12 mouse cellular contexts compared by ENCODE assay signal in genomic region chr14:24770015-24770977, GRCm38 (mm10).
A peak's percentile ranks its signal among the peaks of the same experiment; 100 is the strongest.
DNase-seq lines count a peak whose midpoint lies in the region; ATAC-seq lines count a peak whose summit lies in the region.
"Had no signal": no experiment of that assay in that cellular context is flagged by ENCODE, and none has a peak within 500 bp of the region (broad histone marks: within the 10 kb centered on the region; RNA-seq: fewer than 3 reads in every experiment).

No protein-coding gene starts in this region.

- no peaks in the 10 kb centered on the region for H3K36me3 ChIP-seq in heart, embryonic 13.5 days
- no peaks in the 10 kb centered on the region for H3K36me3 ChIP-seq in embryonic facial prominence, embryonic 14.5 days (ENCODE audit: control insufficient read depth, insufficient read depth, low read length)
- no peaks in the 10 kb centered on the region for H3K36me3 ChIP-seq in hindbrain, embryonic 16.5 days (ENCODE audit: control insufficient read depth, insufficient read depth, low read length)
- H3K36me3 ChIP-seq in neural tube, embryonic 14.5 days (ENCODE audit: control insufficient read depth, insufficient read depth, low read length), result no peaks in the 10 kb centered on the region

- H3K4me3 ChIP-seq in heart, embryonic 13.5 days, result no peak overlapping the region
- H3K4me3 ChIP-seq in embryonic facial prominence, embryonic 14.5 days (ENCODE audit: low read depth, low read length), result no peak overlapping the region
- no peak overlapping the region for H3K4me3 ChIP-seq in hindbrain, embryonic 16.5 days (ENCODE audit: low read length)
- H3K4me3 ChIP-seq in neural tube, embryonic 14.5 days (ENCODE audit: low read depth, low read length), result no peak overlapping the region

- peaks cover 20% of the 10 kb centered on the region for H3K4me1 ChIP-seq in heart, embryonic 13.5 days
- peaks cover 31% of the 10 kb centered on the region for H3K4me1 ChIP-seq in embryonic facial prominence, embryonic 14.5 days (ENCODE audit: control insufficient read depth, insufficient read depth, low read length)
- peaks cover 5% of the 10 kb centered on the region; the same call in 1 of the 2 replicates for H3K4me1 ChIP-seq in hindbrain, embryonic 16.5 days (ENCODE audit: control insufficient read depth, insufficient read depth, low read depth, low read length)
- H3K4me1 ChIP-seq in neural tube, embryonic 14.5 days (ENCODE audit: control insufficient read depth, insufficient read depth, low read length), result peaks cover 11% of the 10 kb centered on the region; the same call in 1 of the 2 replicates

- 0 out of 2 replicates have a peak overlapping the region, but pooled peaks have one; percentile 30 for H3K9ac ChIP-seq in heart, embryonic 13.5 days
- H3K9ac ChIP-seq in embryonic facial prominence, embryonic 14.5 days (ENCODE audit: low read depth, low read length), result no peak overlapping the region
- no peak overlapping the region for H3K9ac ChIP-seq in hindbrain, embryonic 16.5 days (ENCODE audit: low read depth, low read length)
- H3K9ac ChIP-seq in neural tube, embryonic 14.5 days (replicated peaks; ENCODE audit: low read depth, low read length), result no peak overlapping the region
- H3K9ac ChIP-seq: liver, postnatal 0 days had no signal

- WGBS in heart, embryonic 13.5 days, result 36% methylated on average over 11 of the region's 11 CpGs
- 24% methylated on average over 11 of the region's 11 CpGs for WGBS in embryonic facial prominence, embryonic 14.5 days
- WGBS in hindbrain, embryonic 16.5 days, result 32% methylated on average over 11 of the region's 11 CpGs
- WGBS in neural tube, embryonic 14.5 days, result 30% methylated on average over 11 of the region's 11 CpGs

- H3K27ac ChIP-seq in heart, embryonic 13.5 days (replicated peaks), result no peak overlapping the region
- peak overlapping the region; percentile 4; the same call in 1 of the 2 replicates for H3K27ac ChIP-seq in embryonic facial prominence, embryonic 14.5 days (replicated peaks; ENCODE audit: low read depth, low read length)
- no peak overlapping the region for H3K27ac ChIP-seq in hindbrain, embryonic 16.5 days (ENCODE audit: low read depth, low read length)
- H3K27ac ChIP-seq in neural tube, embryonic 14.5 days (ENCODE audit: low read depth, low read length), result 0 out of 2 replicates have a peak overlapping the region, but pooled peaks have one; percentile 2

- H3K27me3 ChIP-seq in heart, embryonic 13.5 days (replicated peaks), result no peaks in the 10 kb centered on the region
- H3K27me3 ChIP-seq in embryonic facial prominence, embryonic 14.5 days (replicated peaks; ENCODE audit: control insufficient read depth, insufficient read depth, low read length), result no peaks in the 10 kb centered on the region
- no peaks in the 10 kb centered on the region for H3K27me3 ChIP-seq in hindbrain, embryonic 16.5 days (replicated peaks; ENCODE audit: control insufficient read depth, insufficient read depth, low read length)
- no peaks in the 10 kb centered on the region for H3K27me3 ChIP-seq in neural tube, embryonic 14.5 days (ENCODE audit: control insufficient read depth, insufficient read depth, low read length)

- no peak overlapping the region for H3K4me2 ChIP-seq in heart, embryonic 13.5 days
- H3K4me2 ChIP-seq in embryonic facial prominence, embryonic 14.5 days (ENCODE audit: low read depth, low read length), result no peak overlapping the region
- H3K4me2 ChIP-seq in hindbrain, embryonic 16.5 days (ENCODE audit: low read length), result no peak overlapping the region
- H3K4me2 ChIP-seq in neural tube, embryonic 14.5 days (ENCODE audit: low read depth, low read length), result no peak overlapping the region

- no peaks in the 10 kb centered on the region for H3K9me3 ChIP-seq in heart, embryonic 13.5 days
- no peaks in the 10 kb centered on the region for H3K9me3 ChIP-seq in embryonic facial prominence, embryonic 14.5 days (ENCODE audit: control insufficient read depth, low read length)
- no peaks in the 10 kb centered on the region for H3K9me3 ChIP-seq in hindbrain, embryonic 16.5 days (ENCODE audit: control insufficient read depth, low read length)
- no peaks in the 10 kb centered on the region for H3K9me3 ChIP-seq in neural tube, embryonic 14.5 days (ENCODE audit: control insufficient read depth, low read length)

- DNase-seq in heart, adult 9 months (ENCODE audit: low spot score in 2 of 2), result no peak
- DNase-seq in embryonic facial prominence, embryonic 14.5 days (ENCODE audit: low spot score), result peak; percentile 48
- no peak for DNase-seq in right cerebral cortex, postnatal 14 days
- no peak for DNase-seq in lung, postnatal 4 days
- DNase-seq in cerebellum, postnatal 25 days, result no peak
- DNase-seq: heart, postnatal 36 days; kidney, postnatal 10 days; liver, postnatal 0 days; thymus, adult 2 months had no signal

- no peak for ATAC-seq in heart, embryonic 13.5 days (ENCODE audit: extremely low read depth, insufficient number of reproducible peaks, low FRiP score, low TSS enrichment)
- peak; percentile 66 for ATAC-seq in embryonic facial prominence, embryonic 14.5 days (ENCODE audit: low read depth)
- peak; percentile 46; the same call in 1 of the 2 replicates for ATAC-seq in hindbrain, embryonic 16.5 days
- no peak for ATAC-seq in neural tube, embryonic 14.5 days (ENCODE audit: low read depth)
- ATAC-seq: liver, postnatal 0 days had no signal

Comparison
In these comparisons a context has a peak if more than half of its experiments do, and no peak if none do; other contexts are left out.
1. ATAC-seq: peak in embryonic facial prominence, embryonic 14.5 days (single experiment) and hindbrain, embryonic 16.5 days (single experiment); none in heart, embryonic 13.5 days (single experiment) and neural tube, embryonic 14.5 days (single experiment).
2. H3K27ac ChIP-seq: peak in embryonic facial prominence, embryonic 14.5 days (single experiment) and neural tube, embryonic 14.5 days (single experiment); none in heart, embryonic 13.5 days (single experiment) and hindbrain, embryonic 16.5 days (single experiment).